Mouse (Mus musculus) C2C12 (cell line): ENCODE data around the gene Nrg3. TPM values are rescaled to one million over a fixed set of nuclear protein-coding genes. Genes with fewer than 3 reads are reported as not detected.

Experiments used
- H3K27me3 ChIP-seq: one replicate; pipeline ENCODE4 v1.6.1; 2011; ENCODE audit not compliant: control insufficient read depth, insufficient read depth, insufficient read length
- H3K36me3 ChIP-seq: one replicate; pipeline ENCODE4 v1.6.1; 2011; ENCODE audit not compliant: control insufficient read depth, insufficient read depth
- H3K4me3 ChIP-seq: one replicate; pipeline ENCODE4 v1.5.1; 2011; ENCODE audit warnings: mild to moderate bottlenecking, control low read depth; ENCODE audit not compliant: poor library complexity, insufficient read depth, severe bottlenecking
- H3K79me2 ChIP-seq: one replicate; pipeline ENCODE4 v1.6.1; 2011; ENCODE audit not compliant: control insufficient read depth, insufficient read depth
- H3K79me3 ChIP-seq: one replicate; pipeline ENCODE4 v1.6.1; 2011; ENCODE audit warnings: low read depth, control low read depth
- H3ac ChIP-seq: one replicate; pipeline ENCODE3; 2011; ENCODE audit warnings: low read depth; ENCODE audit not compliant: control insufficient read depth, insufficient read length
- CEBPB ChIP-seq: IDR thresholded peaks from one replicate; pipeline ENCODE4 v1.6.1; 2011; ENCODE audit warnings: low read depth, mild to moderate bottlenecking, control low read depth, moderate library complexity
- CTCF ChIP-seq: IDR thresholded peaks from one replicate; pipeline ENCODE4 v1.5.1; 2011; ENCODE audit not compliant: control insufficient read depth, insufficient read depth, insufficient read length
- FOSL1 ChIP-seq: IDR thresholded peaks from one replicate; pipeline ENCODE4 v1.8.0; 2011; ENCODE audit warnings: mild to moderate bottlenecking, low read length; ENCODE audit not compliant: poor library complexity, insufficient read depth, severe bottlenecking
- MAX ChIP-seq: IDR thresholded peaks from one replicate; pipeline ENCODE4 v1.6.1; 2011; ENCODE audit warnings: mild to moderate bottlenecking, control low read depth
- MYOD1 ChIP-seq: IDR thresholded peaks from one replicate; pipeline ENCODE4 v1.6.1; 2011; ENCODE audit warnings: low read depth; ENCODE audit not compliant: control insufficient read depth, insufficient read length
- MYOG ChIP-seq: IDR thresholded peaks from one replicate; pipeline ENCODE4 v1.6.1; 2011; ENCODE audit not compliant: control insufficient read depth, insufficient read length; ENCODE audit errors: extremely low read depth
- USF1 ChIP-seq: IDR thresholded peaks from one replicate; pipeline ENCODE4 v1.6.1; 2011; ENCODE audit warnings: low read depth, mild to moderate bottlenecking, control low read depth, moderate library complexity
- polyA plus RNA-seq: library from polyadenylated mRNA; unstranded; fragments of >200 nt; fragmentation: generic; extraction: Trizol; gene quantifications from one replicate; pipeline ENCODE4 v1.2.1, GENCODE M21; 2012; ENCODE audit warnings: missing spikeins

Nrg3 gene
- polyA plus RNA-seq, 1 experiment, result not detected

- no peaks in the 10 kb centered on the region for H3K27me3 ChIP-seq
- H3ac ChIP-seq, result no peak overlapping the region
- TF ChIP-seq MYOG (no peak), MYOD1 (no peak), CEBPB (no peak), USF1 (no peak), FOSL1 (no peak), CTCF (no peak), MAX (no peak)
- H3K79me2 ChIP-seq, result no peaks in the 10 kb centered on the region
- no peaks in the 10 kb centered on the region for H3K36me3 ChIP-seq
- no peaks in the 10 kb centered on the region for H3K79me3 ChIP-seq
- no peak overlapping the region for H3K4me3 ChIP-seq
Measured at GRCm38 (mm10) chr14:39445501-39445900, 27.4 kb downstream of the Nrg3 start.

GRCm38 (mm10) chr14:39428503-39428902 lies 44.4 kb downstream of the Nrg3 start:
- Histone ChIP-seq H3K27me3 (no peaks in the 10 kb centered on the region), H3ac (no peak overlapping the region), H3K79me3 (no peaks in the 10 kb centered on the region), H3K79me2 (no peaks in the 10 kb centered on the region), H3K4me3 (no peak overlapping the region), H3K36me3 (no peaks in the 10 kb centered on the region)
- TF ChIP-seq MYOG (no peak), MAX (no peak), FOSL1 (no peak), CTCF (no peak), USF1 (no peak), CEBPB (no peak), MYOD1 (no peak)

GRCm38 (mm10) chr14:39421874-39422273 lies 51.0 kb downstream of the Nrg3 start:
- TF ChIP-seq MAX, result no peak
- TF ChIP-seq MYOG, result no peak
- no peak for TF ChIP-seq CEBPB
- no peak for TF ChIP-seq MYOD1
- TF ChIP-seq USF1, result no peak
- no peak for TF ChIP-seq FOSL1
- no peak for TF ChIP-seq CTCF
- no peak overlapping the region for H3K4me3 ChIP-seq
- H3K79me3 ChIP-seq, result no peaks in the 10 kb centered on the region
- no peak overlapping the region for H3ac ChIP-seq
- H3K79me2 ChIP-seq, result no peaks in the 10 kb centered on the region
- no peaks in the 10 kb centered on the region for H3K27me3 ChIP-seq
- no peaks in the 10 kb centered on the region for H3K36me3 ChIP-seq

- Histone ChIP-seq H3K79me3 (no peaks in the 10 kb centered on the region), H3ac (no peak overlapping the region), H3K4me3 (no peak overlapping the region), H3K27me3 (no peaks in the 10 kb centered on the region), H3K79me2 (no peaks in the 10 kb centered on the region), H3K36me3 (no peaks in the 10 kb centered on the region)
- TF ChIP-seq FOSL1, result no peak
- no peak for TF ChIP-seq USF1
- no peak for TF ChIP-seq MYOG
- TF ChIP-seq MAX, result no peak
- no peak for TF ChIP-seq CTCF
- TF ChIP-seq MYOD1, result no peak
- TF ChIP-seq CEBPB, result no peak
Measured at GRCm38 (mm10) chr14:39413270-39413669, 59.6 kb downstream of the Nrg3 start.

- no peaks in the 10 kb centered on the region for H3K36me3 ChIP-seq
- H3K27me3 ChIP-seq, result no peaks in the 10 kb centered on the region
- no peaks in the 10 kb centered on the region for H3K79me2 ChIP-seq
- H3K4me3 ChIP-seq, result no peak overlapping the region
- no peak overlapping the region for H3ac ChIP-seq
- no peaks in the 10 kb centered on the region for H3K79me3 ChIP-seq
- TF ChIP-seq MYOD1 (no peak), MAX (no peak), USF1 (no peak), CEBPB (no peak), MYOG (no peak), CTCF (no peak)
Measured at GRCm38 (mm10) chr14:39386845-39387244, 86.0 kb downstream of the Nrg3 start.

GRCm38 (mm10) chr14:39381321-39381720 lies 91.6 kb downstream of the Nrg3 start:
- Histone ChIP-seq H3K79me3 (no peaks in the 10 kb centered on the region), H3K27me3 (no peaks in the 10 kb centered on the region), H3K79me2 (no peaks in the 10 kb centered on the region), H3K36me3 (no peaks in the 10 kb centered on the region), H3ac (no peak overlapping the region), H3K4me3 (no peak overlapping the region)
- TF ChIP-seq CTCF, result no peak
- no peak for TF ChIP-seq MYOG
- no peak for TF ChIP-seq MAX
